Mouse (Mus musculus) ES-E14 (cell line): Measurements from ENCODE around the gene Cysrt1.

Source experiments
- MAFK ChIP-seq: IDR thresholded peaks from 2 replicates; pipeline ENCODE4 v1.6.1; 2014; ENCODE audit warnings: mild to moderate bottlenecking, low read depth, low read length, inconsistent platforms; ENCODE audit not compliant: insufficient read depth
- ZC3H11A ChIP-seq: IDR thresholded peaks from 2 replicates; pipeline ENCODE4 v1.6.1; 2012; ENCODE audit warnings: low read depth, mild to moderate bottlenecking, inconsistent platforms, low read length, borderline replicate concordance
- ZNF384 ChIP-seq: IDR thresholded peaks from 2 replicates; pipeline ENCODE4 v1.6.1; 2012; ENCODE audit warnings: low read depth, low read length, inconsistent platforms

GRCm38 (mm10) chr2:25288734-25289345 lies 46.6 kb upstream of the Cysrt1 start:
- TF ChIP-seq ZNF384 (no peak), MAFK (no peak), ZC3H11A (no peak)
